Mouse (Mus musculus): ENCODE measurements around the gene Kantr. TPM values are rescaled to one million over a fixed set of nuclear protein-coding genes. Genes with fewer than 3 reads are reported as not detected.

Gene Kantr
- polyA plus RNA-seq, 2 experiments from 2014 or later = 25.4 to 26.8 TPM

DNA sequence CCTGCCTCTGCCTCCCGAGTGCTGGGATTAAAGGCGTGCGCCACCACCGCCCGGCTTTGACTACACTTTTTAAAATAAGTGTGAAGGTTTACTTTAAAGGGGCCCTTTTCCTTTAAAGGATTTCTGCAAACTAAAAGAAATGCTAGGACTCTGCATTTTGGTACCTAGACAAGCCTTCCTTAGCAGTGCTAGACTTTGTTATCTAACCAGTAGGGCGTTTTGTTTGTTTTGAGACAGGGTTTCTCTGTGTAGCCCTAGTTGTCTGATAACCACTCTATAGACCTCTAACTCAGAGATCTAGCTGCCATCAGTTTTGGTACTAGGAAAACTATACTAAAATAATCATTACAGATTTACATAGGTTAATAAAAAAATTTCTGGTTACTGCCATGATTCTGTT, 47.9 kb downstream of the Kantr start:
- ATAC-seq = no peak

- ATAC-seq = no peak
These were observed 56.1 kb downstream of the Kantr start for GRCm38 (mm10) chrX:152271189-152271588.

Other genes starting within 250 kb of the Kantr start
- gene Iqsec2, start 183.2 kb downstream of the Kantr start, polyA plus RNA-seq (2017; shearing (Covaris generic)) = not detected
- 10 to 100 TPM; 23.8 to 27.1 TPM for gene Kdm5c, start 94.5 kb downstream of the Kantr start, polyA plus RNA-seq (2017; shearing (Covaris generic))
- gene Tspyl2, start 14.9 kb upstream of the Kantr start, polyA plus RNA-seq (2017; shearing (Covaris generic)) = 1 to 10 TPM; 9.2 to 9.9 TPM
- not detected for gene Gpr173, start 41.2 kb upstream of the Kantr start, polyA plus RNA-seq (2017; shearing (Covaris generic))
- gene Cldn34a, start 235.8 kb upstream of the Kantr start, polyA plus RNA-seq (2017; shearing (Covaris generic)) = not detected